In genomic region chr4:95106881-95107665, GRCm38 (mm10) we compare ENCODE assay signal across 10 mouse cellular contexts. TPM values are rescaled to one million over a fixed set of nuclear protein-coding genes. Genes with fewer than 3 reads are reported as not detected.
DNase-seq lines count a peak whose midpoint lies in the region; ATAC-seq and TF ChIP-seq lines count a peak whose summit lies in the region.
"Had no signal": no experiment of that assay in that cellular context is flagged by ENCODE, and none has a peak within 500 bp of the region (broad histone marks: within the 10 kb centered on the region; RNA-seq: fewer than 3 reads in every experiment).

No protein-coding gene starts in this region.

- H3K9ac ChIP-seq in lung, embryonic 16.5 days (ENCODE audit: low read length): no peak overlapping the region
- no peak overlapping the region for H3K9ac ChIP-seq in limb, embryonic 12.5 days (replicated peaks)

- no peaks in the 10 kb centered on the region for H3K36me3 ChIP-seq in lung, embryonic 16.5 days (ENCODE audit: control insufficient read depth, insufficient read depth, low read length)
- no peaks in the 10 kb centered on the region for H3K36me3 ChIP-seq in limb, embryonic 12.5 days

- TF ChIP-seq CTCF in lung, adult 2 months (IDR thresholded peaks at IDR 0.05; ENCODE audit: insufficient read depth, low read length): no peak

- no peak for TF ChIP-seq POLR2A in lung, adult 2 months (IDR thresholded peaks at IDR 0.05; ENCODE audit: borderline replicate concordance, extremely low read depth, low read depth, low read length)

- ATAC-seq in lung, embryonic 16.5 days (ENCODE audit: low read depth): no peak
- no peak for ATAC-seq in limb, embryonic 12.5 days (ENCODE audit: insufficient number of reproducible peaks, insufficient read depth, low FRiP score, low TSS enrichment, low read depth)

- H3K4me3 ChIP-seq in lung, embryonic 16.5 days (ENCODE audit: low read length): no peak overlapping the region
- H3K4me3 ChIP-seq in lung, adult 2 months (replicated peaks; ENCODE audit: extremely low read depth, low read depth, low read length): no peak overlapping the region
- H3K4me3 ChIP-seq in limb, embryonic 12.5 days (replicated peaks): no peak overlapping the region

- no peaks in the 10 kb centered on the region for H3K9me3 ChIP-seq in lung, embryonic 16.5 days (ENCODE audit: control insufficient read depth, low read length)
- H3K9me3 ChIP-seq in limb, embryonic 12.5 days: 0 out of 2 replicates have a peak, but pooled peaks cover under 1% of the 10 kb centered on the region

- intact Hi-C loops in heart, postnatal 10 days (cut with DNase I): no loop called here

- H3K4me1 ChIP-seq in lung, embryonic 16.5 days (replicated peaks; ENCODE audit: control insufficient read depth, insufficient read depth, low read length): peaks cover 9% of the 10 kb centered on the region
- H3K4me1 ChIP-seq in lung, adult 2 months (ENCODE audit: control insufficient read depth, insufficient read depth, low read length): peaks cover 9% of the 10 kb centered on the region; the same call in 1 of the 2 replicates
- peaks cover 41% of the 10 kb centered on the region for H3K4me1 ChIP-seq in limb, embryonic 12.5 days (replicated peaks)

- H3K27ac ChIP-seq in lung, embryonic 16.5 days (ENCODE audit: low read length): peak overlapping the region; percentile 36; the same call in 1 of the 2 replicates
- H3K27ac ChIP-seq in limb, embryonic 12.5 days: peak overlapping the region; percentile 80

- DNase-seq in heart, adult 11 months: peak; percentile 82
- no peak for DNase-seq in heart, postnatal 10 days
- DNase-seq in lung, adult 2 months: no peak
- DNase-seq in thymus, postnatal 25 days: peak; percentile 32
- DNase-seq in layer of hippocampus, adult 11-12 months (ENCODE audit: low spot score): no peak
- DNase-seq in gastrocnemius, postnatal 10 days: no peak
- DNase-seq: cerebellum, adult 9-10 months; midbrain, embryonic 14.5 days had no signal

- no peak overlapping the region for H3K4me2 ChIP-seq in lung, embryonic 16.5 days (ENCODE audit: low read depth, low read length)
- no peak overlapping the region for H3K4me2 ChIP-seq in limb, embryonic 12.5 days

- H3K27me3 ChIP-seq in lung, embryonic 16.5 days (ENCODE audit: control insufficient read depth, insufficient read depth, low read depth, low read length): no peaks in the 10 kb centered on the region
- 0 out of 2 replicates have a peak, but pooled peaks cover 3% of the 10 kb centered on the region for H3K27me3 ChIP-seq in limb, embryonic 12.5 days

- WGBS in lung, embryonic 16.5 days: 55% methylated on average over 10 of the region's 10 CpGs
- WGBS in lung, adult 2 months: 66% methylated on average over 10 of the region's 10 CpGs
- 61% methylated on average over 10 of the region's 10 CpGs for WGBS in limb, embryonic 12.5 days

RNA-seq across cellular contexts. Expression of gene Jun, which starts 55.1 kb away (rescaled TPM):
- 10 to 100 TPM; 58.9 to 65.6 TPM for total RNA-seq in heart, postnatal 10 days (2021)
- 110 and 119 TPM in 2 replicates for polyA plus RNA-seq in lung, embryonic 16.5 days (2015; fragmentation: Nextera tagmentation; extraction: Ambion mirVana)
- polyA plus RNA-seq in lung, adult 2 months (2012; rRNA removed): 176 and 282 TPM in 2 replicates
- 88.7 and 98.6 TPM in 2 replicates for polyA plus RNA-seq in limb, embryonic 12.5 days (2016; fragmentation: Nextera tagmentation; extraction: Ambion mirVana)
- total RNA-seq in gastrocnemius, postnatal 10 days (2021): 100 to 1,000 TPM in 1 of 2 experiments, 10 to 100 TPM in 1; 31.5 to 100 TPM

Comparison
In these comparisons a context has a peak if more than half of its experiments do, and no peak if none do; other contexts are left out.
1. DNase-seq: peak in heart, adult 11 months (single experiment) and thymus, postnatal 25 days (single experiment); none in heart, postnatal 10 days (0 of 2), lung, adult 2 months (single experiment), layer of hippocampus, adult 11-12 months (single experiment) and gastrocnemius, postnatal 10 days (single experiment).